Mouse (Mus musculus) frontal cortex, adult (tissue): ENCODE data around the gene Wdfy2.
"Not testable (repeated sequence)": the region's sequence is repeated elsewhere in the genome, so short reads cannot be mapped to it uniquely, and the experiment has no call there.

Experiments used
- ATAC-seq: cut with Nextera tagmentation; 2 replicates; pipeline ENCODE4 v1.9.2; 2017; ENCODE audit warnings: mild to moderate bottlenecking, moderate library complexity, mixed read lengths; ENCODE audit not compliant: low TSS enrichment

The Wdfy2 gene

DNA sequence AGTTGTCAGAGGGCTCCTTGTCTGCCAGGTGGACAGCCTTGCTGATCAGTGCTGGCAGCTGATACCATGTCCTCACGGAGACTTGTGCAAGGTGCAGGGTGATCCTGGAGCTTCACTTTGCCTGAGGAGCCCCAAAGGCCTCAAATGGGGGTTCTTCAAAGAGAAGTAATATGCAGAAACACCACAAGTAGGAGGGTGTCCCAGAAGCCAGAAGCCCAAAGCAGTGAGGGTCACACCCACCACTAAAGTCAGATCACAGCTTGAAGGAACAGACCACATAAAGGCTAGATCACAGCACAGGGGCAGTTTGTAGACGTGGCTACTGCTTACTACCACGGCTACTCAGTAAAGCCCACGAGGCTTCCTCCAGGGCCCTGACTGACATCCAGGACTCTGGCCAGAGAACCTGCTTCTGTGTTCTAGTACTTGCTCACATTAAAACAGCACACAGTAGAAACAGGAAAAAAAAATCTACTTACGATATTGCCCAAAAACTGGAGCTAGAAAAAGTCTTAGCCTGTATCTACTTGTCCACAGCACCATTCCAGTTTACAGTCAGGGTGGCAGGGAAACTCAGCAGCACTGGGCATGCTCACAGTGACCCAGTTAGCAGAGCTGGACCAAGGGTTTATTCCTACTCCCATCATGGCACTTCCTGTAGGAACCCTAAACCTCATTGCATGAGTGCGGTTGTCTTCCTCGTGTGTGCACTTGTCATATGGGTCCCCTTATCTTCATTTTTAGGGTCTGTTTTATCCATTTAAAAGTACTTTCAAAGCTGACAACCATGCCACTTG lies 41.4 kb downstream of the Wdfy2 start:
- ATAC-seq = no peak

DNA sequence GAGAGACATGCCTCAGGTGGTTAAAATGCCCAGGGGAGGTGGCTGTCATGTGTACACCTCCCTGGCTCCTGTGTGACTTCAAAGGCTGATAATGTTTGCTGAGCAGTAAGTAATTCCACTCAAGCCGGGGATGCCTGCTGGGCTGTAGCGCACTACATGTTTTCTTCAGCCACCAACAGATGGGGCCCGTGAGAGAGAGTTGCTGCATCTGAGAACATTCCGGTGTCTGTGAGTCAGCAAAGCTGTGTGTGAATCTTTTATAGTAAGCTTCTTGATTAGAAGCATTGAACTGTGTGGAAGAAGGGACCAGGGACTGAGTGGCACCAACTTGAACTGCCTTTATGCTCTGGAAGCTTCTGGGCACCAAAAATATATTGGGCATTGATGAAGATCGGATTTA lies 42.0 kb downstream of the Wdfy2 start:
- peak; percentile 84 for ATAC-seq

DNA sequence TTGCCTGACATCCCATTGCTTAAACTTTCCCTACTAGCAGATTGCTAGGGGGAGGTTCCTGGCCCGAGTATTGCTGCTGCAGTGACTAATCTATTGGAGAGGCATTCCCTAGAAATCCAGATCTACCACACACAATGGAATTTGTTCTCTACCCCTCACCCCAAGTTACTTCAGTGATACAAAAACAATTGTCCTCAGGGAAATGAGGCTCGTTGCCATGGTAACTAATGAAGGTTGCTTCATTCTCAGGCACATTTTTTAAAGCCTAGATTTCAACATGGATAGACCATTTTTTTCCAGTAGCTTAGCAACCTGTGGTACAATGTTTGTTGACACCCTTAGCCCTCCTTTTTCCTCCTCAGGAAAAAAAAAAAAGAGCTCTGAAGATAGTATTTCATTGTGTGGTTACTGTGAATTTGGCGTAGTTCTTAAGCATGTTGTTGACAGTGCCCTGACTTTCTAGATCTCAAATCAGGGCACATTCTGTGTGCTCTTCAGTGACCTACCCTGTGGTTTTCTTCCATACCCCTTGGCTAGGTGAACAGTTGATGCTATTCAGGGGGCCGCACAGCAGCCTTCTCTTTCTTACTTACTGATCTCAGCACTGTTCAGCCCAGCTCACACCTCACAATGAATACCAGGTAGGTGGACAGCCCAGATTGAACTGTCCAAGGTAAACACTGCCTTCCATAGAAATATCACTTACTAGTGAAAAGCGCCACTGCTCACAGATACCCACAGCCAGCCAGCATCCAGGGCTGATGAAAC lies 42.8 kb downstream of the Wdfy2 start:
- ATAC-seq = peak; percentile 78

DNA sequence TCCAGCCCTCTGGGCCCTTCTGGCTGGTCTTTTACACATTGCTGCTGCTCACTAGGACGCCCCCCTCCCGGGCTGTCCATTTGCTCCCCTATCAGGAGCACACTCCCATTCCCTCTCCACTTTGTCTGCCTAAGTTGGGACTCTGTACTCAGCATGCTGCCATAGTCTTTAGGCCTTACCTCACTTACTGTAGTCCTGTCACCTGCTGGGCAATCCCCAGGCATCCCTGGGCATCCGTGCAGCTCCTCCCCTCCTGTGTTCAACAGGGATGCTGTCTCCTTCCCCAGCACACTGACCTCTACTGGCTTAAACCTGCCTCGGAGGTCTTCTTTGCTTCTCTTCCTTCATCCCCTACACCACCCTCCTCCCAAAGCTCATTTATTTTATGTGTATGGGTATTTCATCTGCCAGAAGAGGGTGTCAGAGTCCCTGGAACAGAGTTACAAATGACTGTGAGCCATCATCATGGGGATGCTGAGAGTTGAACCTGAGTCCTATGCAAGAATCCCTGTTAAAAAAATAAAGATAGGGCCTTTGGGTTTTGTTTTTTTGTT lies 44.7 kb downstream of the Wdfy2 start:
- no peak for ATAC-seq

DNA sequence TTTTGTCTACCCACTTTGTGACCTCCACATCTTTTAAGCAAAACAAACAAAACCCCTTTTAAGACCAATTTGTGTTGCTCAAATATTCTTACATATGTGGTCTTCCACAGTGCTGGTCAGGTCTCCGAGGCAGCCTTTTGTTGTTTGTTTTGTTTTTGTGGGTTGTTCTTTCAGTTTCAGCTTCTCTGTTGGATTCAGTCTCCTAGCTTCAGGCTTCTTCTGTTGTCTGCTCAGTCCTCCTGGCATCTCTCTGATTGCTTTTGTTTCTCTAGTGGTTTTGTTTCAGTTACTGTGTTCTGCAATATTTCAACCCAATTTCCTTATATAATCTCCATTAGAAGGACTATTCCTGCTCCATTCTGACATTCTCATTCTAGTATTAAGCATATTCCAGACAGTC lies 46.1 kb downstream of the Wdfy2 start:
- no peak for ATAC-seq

DNA sequence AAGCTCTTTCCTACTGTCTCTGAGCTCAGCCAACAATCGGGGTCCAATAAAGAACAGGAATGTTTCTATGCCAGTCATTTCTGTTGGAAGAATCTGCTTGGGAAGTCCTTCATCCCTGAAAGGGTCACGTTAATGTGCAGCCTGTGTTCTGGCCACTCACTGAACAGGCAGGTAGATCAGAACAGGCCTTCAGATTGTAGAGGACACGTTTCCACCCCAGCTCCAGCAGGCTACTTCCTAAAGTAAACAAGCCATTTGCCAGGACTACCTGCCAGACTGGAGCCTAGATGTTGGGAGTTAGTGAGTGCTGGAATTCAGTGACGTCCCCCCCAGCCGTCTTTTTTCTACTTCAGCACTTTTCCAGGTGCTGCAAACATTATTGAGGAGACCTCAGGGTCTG lies 46.7 kb downstream of the Wdfy2 start:
- no peak for ATAC-seq

DNA sequence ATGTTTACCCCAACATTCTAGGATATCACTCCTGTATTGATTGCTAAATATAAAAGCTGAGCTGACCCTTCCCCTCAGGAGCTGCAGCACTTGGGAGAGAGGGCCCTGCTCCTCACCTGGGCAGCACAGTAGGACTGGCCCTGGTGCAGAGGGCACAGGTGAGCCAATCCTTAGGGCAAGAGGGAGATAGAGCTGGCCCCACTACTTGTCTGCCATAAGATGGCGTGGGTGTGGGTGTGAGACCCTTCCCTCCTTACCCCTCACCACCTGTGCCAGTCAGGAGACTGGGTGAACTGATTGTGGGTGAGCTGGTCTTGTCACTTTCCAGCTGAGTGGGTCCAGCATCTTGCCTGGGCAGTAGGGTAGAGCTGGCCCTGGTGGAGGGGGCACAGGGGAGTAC lies 47.2 kb downstream of the Wdfy2 start:
- no peak for ATAC-seq

DNA sequence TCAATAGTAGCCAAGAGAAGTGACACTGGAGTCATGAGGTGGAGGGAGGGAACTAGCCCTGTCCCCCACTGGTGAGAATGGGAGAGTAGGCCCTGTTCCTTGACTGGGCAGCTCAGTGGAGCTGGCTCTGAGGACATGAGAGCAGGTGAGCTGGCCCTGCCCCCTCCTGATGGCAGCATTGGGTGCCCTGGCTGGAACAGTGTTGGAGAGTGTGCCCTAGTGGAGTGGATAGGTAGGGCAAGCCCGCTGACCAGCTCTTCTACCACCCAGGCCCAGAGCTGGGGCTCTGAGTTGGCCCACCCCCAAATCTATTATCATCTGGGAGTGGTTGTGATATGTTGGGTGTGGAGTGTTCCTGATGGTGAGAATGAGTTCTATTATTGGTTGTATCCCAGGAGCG lies 47.7 kb downstream of the Wdfy2 start:
- ATAC-seq = no peak

DNA sequence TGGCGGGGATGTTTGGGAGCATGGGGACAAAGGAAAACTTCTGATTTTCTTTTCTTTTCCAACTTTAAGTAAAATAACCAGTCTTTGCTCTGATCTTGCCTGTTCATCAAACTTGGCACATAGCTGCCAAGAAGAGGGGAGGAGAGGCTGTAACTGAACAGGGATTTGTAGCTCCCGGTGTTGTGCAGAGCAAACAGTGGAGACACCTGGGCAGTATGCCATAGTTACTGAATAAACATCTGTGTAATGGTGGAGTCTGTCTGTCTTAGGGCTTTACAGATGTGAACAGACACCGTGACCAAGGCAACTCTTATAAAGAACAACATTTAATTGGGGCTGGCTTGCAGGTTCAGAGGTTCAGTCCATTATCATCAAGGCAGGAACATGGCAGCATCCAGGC lies 53.9 kb downstream of the Wdfy2 start:
- ATAC-seq = no peak

DNA sequence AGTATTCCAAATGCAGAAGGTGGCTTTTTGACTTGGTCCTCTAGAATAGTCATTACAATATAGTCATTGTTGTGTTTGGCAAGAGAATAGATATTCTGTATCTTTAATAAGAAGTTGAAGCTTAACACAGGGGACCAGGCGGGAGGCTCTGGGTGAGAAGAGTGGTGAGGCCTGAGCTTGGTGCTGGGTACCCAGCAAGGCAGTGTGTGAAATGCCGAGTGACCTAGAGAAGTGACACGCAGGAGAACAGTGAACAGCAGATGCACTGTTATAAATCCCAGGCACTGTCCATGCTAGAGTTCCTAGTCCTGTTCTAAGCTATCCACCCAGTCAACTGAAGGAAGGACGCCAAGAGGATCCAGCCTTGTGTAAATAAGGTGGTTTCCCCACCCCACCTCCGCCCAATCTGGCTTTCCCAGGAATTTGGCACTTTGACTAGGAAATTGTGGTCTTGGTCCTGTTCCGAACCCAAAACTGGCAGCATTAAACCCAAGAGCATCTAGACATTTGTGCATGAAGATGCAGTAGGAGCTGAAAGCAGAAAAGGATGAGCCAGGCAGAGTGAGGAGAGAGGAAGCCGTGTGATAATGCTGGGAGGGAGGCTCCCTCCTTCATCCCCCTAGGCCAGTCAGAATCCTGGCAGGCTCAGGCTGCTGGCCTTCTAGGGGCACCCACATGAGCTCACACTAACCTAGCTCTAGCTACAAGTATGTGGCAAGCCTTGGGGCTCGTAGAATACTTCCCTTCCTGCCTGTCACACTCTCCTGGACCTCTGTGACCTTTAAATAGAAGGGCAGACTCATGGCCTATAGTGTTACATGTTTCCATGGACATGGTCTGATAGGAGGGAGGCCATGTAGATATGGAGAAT lies 55.5 kb downstream of the Wdfy2 start:
- peak; percentile 100 for ATAC-seq

DNA sequence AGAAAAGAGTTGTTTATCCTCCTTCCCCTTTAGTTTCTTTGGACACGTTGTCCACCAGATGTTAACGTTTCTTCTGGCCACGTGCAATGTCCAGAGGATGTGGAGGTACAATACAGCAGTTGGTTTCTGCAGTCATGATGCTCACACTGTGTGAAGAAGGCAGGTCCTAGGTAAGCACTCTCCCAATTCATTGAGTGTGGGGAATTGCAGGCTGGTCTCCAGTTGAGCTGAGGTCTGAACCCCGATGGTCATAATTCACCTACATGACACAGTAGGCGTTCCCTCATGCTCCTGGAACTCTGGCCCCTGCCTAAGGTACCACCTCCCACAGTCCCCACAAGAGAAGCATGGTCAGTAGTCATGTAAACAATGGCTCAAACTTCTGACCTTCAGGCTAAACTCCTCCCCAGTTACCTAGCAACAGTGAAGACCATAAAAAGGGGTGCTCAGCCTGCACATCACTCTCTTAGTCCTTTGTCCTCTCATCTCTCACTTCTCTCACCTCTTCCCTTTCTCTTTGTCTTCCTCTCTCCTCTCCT lies 56.2 kb downstream of the Wdfy2 start:
- not testable (repeated sequence) for ATAC-seq

DNA sequence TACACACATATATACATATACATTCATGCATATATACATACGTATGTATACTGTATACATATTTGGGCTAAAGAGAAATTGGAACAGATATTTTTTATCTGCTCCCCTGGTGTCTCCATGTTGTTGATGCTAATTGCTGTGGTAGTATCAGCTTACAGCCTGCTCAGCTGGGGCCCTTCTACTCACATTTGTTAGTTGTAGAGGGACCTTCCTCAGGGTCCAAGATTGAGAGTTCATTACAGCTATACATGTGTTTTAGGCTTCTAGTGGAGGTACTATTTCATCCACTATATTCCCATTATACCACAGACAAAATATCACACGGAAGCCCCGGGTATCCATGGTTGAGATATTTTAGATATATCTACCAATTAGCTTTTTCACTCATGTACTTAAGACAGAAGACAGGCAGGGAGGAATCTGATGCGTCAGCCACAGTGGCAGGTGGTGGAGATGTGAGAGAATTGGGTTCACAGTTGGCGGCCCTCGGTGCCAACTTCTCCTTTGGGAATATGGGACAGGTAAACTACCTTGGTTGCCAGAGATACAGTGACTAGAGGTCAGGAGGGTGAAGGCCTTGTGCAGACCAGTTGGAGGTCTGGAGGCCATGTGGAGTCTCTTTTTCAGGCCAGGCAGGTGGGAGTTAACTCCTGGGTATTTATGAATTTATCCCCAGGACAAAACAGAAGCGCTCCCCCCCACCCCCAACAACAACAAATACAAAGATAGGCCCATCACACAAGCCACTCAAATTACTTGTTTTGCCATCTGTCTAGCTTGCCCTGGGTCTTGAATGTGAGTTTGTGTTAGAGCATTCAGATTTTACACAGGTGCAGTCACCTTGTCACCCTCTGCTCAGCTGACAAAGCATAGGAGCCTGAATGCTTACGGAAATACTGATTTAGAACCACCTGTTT lies 57.7 kb downstream of the Wdfy2 start:
- ATAC-seq = no peak

DNA sequence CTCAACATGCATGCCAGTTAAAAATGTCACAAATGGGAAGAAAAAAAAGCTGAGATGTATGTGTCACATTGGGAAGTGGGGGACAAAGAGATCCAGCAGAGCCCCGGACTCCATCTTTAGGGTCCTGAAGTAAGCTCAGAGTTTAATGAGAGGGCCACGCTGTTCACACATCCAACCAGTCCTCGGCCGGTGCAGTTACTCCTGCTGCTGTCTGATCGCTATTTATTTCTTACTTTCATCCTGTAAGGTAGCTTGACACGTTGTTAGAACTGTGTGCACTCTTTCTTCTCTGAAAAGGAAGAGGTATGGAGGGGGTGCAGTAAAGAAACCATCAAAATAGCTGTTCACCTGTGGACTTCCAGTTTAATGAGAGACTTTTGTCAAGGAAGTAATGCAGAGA lies 60.6 kb downstream of the Wdfy2 start:
- ATAC-seq = no peak

DNA sequence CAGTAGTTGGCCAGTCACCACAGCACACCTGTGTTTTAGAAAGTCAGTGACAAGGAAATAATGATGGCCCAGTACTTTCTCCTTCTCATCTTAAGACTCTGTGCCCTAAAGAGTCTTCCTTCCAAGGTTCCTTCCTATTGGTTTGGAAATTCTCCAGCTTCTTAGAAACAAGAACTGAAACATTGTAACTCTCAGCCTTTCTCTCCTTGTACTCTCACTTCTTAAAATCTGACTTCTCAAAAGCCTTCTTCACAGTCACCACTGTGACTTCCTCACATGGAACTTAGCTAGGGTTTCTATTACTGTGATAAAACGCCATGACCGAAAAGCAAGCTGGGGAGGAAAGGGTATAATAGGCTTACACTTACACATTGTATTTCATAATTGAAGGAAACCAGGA lies 70.4 kb downstream of the Wdfy2 start:
- ATAC-seq = no peak

DNA sequence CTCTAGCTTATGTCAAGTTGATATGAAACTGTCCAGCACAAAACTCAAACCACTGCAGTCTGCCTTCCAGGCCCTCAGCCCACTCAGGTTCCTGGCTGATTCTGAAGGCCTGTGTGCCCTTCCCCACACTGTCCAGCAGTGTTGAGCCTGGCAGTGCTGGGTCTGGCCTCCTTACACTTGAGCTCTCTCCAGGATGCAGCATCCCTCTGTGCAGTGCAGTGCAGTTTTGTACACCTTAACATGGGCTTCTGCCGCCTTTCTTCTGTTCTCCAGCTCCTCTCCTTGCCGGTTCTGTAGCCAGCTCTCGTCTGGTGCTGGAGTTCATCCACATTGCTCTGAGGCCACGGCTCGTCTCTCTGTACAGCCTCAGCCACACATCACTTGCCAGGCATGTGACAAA lies 71.1 kb downstream of the Wdfy2 start:
- no peak for ATAC-seq

DNA sequence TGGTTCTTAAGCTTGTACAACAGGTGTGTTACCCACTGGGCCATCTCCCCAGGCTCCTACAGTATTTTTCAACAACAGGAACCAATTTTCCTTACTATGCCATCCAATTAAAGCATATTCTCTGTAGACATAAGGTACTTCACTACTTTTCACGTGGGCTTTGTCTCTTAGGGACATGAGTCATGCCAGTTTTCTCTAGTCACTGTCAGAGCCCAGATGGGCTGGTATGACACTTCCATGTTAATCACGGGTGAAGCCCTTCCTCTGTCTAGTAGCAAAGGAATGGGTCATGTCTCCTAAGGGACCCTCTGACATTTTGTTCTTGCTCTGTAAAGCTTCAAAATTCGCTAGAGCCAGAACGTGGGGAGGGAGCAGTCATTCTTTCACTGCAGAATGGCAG lies 73.4 kb downstream of the Wdfy2 start:
- ATAC-seq = peak; percentile 75

DNA sequence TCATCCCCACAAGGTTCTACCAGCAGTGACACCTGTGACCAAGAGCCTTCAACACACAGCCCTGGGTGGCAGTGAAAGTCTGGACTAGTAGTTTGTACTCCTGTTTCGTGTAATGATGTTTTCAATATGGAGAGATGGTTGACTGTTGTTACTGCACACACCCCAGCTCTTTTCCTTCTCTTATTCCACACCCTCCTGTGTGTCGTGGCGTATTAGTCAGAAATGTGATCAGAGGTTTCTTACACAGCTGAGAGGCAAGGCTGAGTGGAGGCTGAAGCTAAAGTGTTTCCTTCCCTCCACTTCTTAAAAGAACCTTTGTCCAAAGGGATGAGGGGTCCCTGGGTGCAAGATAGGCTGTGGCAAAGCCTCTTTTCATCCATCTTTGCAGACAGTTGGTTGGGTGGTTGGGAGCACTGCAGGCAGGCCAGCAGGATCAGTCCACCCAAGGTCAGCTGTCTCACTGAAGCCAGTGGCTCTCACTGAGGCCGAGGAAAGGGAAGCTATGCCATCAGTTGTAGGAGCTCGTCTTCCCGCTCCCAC lies 77.7 kb downstream of the Wdfy2 start:
- ATAC-seq = no peak

DNA sequence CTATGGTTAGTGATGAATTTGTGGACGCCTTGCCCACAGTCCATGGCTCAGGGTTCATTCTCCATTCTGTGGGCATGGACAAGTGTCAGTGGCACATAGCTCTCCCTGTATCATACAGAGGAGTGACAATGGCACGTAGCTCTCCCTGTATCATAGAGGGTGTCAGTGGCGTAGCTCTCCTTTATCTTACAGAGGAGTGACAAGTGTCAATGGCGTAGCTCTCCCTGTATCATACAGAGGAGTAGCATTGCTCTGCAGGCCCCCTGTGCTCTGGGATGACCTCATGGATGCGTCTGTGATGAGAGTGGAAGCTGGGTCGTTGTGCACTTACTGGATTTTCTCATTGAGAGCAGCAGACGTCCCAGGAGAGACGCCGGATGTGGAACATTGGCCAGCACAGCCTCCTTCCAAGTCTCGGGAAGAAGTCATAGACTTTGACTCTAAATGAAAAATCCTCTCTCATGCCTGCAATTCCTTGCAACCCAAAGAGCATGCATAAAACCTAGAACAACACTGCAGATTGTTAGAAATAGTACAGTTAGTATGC lies 79.1 kb downstream of the Wdfy2 start:
- ATAC-seq = no peak

DNA sequence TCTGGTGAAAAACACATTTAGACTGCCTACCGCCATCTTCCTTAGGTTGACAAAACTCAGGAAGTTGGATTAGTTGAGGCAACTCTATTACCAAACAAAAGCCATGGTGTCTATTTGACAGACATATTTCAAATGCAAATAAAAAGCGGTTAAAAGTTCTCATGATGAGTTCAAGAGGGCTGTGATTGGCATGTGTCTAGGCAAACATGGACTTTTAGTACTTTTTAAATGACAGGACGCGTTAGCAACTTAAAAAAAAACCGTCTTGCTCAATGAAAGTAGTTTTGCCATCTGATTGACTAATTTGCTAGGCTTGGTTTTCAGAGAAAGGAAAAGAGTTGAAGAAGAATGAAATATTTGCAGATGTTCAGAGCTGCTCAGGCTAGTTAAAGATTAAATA lies 83.9 kb downstream of the Wdfy2 start:
- no peak for ATAC-seq

DNA sequence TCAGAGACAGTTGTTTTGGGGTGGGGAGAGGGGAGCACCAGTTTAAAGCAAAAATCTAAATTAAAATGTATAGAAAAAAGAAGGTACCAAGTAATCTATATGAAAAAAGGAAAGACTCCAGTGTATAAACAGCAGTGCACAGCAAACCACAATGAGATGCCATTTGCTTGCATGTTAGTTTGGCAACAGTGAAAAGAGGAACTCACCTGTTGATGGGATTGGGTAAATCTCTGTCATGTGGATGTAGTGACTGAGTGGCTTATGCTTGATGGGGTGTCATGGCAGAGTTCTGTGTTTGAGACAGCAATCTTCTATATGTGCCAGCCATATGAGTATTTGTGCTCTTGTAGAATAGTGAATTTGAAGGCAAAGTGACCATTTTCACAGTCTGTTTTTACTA lies 85.2 kb downstream of the Wdfy2 start:
- no peak for ATAC-seq
